Mouse (Mus musculus) urinary bladder, adult 18-20 months (tissue): ENCODE measurements at regions not wholly inside any gene's neighbourhood (a gene's known extent, or its start where the extent isn't known, plus 50 kb on each side); places are given as distances from the start of the nearest gene placed in this dataset.

Source experiments
- DNase-seq, 2 experiments: peaks; one replicate each; pipeline ENCODE4 v3.0.0; 2022; ENCODE audit warnings: low spot score in 2 of 2, mixed read lengths in 2 of 2

DNA sequence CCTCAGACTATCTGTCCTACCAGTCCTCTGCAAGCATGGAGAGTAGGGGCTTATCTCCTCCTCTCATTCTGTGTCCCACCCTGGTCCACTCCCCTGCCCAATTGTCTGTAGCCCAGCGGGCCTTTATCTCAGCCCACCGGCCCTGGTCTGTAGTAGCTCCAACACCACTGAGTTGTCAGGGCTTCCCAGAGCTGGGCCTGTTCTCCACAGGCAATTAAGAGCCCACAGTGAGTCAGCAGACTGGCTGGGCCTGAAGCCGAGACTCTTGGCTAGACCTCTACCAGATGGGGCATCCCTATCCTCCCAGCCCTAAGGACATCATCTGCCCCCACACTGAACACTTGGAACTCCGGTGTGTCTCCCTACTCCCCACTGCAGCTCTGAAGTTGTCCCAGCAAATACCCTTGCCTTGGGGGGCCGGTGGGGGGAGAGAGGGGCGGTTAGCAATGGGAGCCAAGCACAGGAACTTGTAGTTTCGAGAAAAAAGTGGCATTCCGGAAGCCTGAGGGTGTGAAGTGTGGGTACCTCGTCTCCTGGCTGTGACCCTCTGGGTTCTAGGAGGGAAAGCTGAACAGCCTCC is 64.7 kb upstream of the Dlg1 start:
- peak in 1 of 2 experiments; percentile 42 for DNase-seq

DNA sequence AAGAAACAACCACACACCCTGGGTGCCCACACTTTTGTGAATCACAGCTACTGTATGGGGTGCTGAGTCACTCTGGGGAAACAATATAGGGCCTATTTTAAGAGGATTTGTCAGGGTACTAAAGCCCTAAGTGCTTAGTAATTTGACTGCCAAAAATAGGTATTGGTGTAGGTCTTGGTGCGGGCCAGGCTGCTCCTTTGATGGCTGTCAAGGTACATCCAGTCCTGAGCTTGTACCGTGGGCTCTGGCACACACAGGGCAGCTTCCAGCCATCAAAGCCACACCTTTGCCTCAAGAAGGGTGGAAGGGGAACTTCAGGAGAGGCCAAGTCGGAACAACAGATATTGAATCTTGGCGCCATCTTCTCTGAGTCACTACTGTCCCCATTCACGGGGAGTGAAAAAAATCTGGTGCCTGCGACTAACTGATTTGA is 64.2 kb upstream of the Dlg1 start:
- DNase-seq, result no peak

DNA sequence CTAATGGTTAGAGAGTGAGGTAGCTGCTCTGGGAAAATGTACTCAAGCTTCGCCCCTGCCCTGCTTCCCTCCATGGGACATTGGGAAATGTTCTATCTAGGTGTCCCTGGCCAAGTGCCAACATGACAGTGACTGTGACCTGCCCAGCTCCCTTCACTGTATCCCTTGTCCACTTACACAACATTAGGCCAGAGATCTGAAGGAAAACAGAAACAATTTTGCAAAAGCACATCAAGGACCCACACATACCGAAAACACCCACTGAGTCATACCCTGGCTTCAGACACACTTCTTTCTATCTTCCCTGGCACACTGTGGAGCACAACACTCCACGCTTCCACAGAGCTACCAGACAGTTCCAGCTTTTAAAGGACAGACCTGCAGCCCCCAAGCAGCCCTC is 62.0 kb upstream of the Dlg1 start:
- DNase-seq, result no peak

DNA sequence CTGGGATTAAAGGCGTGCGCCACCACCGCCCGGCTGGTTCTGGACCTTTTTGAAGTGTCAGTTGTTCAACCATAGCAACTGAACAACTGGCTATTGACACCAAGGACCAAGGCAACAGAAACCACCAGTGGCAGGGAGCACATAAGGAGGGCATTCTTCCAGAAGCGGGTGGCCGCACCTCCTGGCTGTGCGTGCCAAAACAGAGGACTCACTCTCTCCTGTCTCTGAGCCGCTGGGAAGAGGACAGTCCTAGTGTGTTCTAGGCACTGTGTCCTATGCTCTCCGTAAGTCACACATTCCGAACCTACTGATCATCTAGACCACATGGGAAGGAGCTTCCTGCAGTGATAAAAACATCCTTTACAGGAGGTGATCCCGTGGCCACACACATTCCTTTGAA is 60.1 kb upstream of the Dlg1 start:
- DNase-seq, result no peak

DNA sequence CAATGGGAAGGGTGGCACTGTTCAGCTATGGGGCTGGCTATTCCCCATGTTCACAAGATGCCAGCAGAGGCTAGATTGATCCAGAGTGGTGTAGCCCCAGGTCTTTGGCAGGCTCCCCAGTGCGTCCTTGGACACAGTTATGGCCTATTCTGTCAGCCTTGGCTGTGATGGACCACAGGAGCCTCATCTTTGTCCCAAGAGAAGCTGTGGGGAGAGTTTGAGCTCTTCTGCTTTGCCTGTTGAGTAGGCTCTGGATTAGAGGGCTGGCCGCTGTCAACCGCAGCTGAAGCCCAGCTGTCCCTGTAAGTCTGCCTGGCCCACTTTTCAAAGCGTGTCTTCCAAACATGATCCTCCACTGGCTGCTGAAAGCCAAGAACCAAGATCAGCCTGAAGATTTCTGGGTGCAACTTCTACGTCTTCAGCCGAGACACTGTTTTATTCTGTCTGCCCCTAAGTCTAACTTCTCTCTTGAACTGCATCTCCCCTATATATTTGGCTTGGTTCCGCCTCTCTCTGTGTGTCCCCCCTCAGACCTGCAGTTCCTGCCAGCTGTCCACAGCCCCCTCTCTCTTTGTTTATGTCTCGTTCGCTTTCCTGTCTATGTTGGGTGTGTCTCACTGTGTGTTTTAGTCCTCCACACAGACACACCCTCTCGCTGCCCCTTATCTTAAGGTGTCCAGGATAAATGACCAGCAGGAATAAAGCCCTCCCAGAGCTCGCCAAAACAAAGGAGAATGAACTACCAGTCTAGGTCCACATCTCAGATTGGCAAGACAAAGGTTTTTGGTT is 56.7 kb upstream of the Dlg1 start:
- DNase-seq, result peak in 1 of 2 experiments; percentile 61

DNA sequence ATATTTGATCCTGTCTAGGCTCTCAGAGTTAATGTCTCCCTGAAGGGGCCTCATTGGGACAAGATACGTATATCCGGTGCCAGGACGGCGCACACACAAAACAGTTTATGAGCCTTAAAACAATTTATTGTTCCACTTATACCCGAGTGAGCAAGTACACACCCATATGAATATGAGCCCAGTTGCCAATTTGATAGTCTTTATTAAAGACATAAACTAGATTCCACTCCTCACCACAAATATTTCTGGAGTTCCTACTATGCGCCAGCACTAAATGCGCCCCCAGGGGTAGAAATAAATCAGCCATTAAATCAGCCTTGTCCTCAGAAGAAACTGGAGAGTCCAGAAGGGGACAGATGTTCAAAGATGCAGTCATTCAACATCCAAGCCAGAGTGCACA is 54.3 kb upstream of the Dlg1 start:
- DNase-seq, result no peak

DNA sequence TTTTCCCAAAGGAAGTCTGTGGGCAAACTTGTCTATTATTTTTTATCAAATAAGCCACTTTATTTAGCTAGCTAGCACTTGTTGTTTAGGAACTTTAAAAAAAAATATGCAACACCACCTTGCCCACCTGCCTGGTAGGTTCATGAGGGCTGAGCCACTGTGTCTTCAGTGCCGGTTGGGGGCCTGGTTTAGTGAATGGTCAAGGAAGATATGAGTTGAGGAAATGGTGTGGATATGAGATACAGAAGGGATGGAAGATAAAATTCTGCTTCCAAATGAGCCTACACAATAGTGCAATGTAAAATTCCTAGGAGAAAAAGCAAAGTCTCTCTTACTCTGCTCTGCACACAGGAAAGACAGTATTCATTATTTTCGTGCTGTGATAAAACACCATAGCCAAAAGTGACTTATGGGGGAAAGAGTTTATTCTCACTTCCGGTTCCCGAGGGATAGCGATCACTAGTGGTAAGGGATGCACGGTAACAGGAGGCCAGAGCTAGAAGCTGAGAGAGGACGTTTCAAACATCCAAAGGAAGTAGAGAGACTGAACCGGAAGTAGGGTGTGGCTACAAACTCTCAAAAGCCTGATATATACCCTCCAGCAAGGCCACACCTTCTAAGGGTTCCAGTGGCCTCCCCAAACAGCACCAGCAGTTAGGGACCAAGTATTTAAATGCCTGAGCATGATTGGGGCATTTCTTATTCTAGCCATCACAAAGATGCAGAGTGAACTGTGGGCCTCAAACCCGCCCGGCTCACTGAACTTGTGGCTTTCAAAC is 53.7 kb upstream of the Dlg1 start:
- no peak for DNase-seq
